Mouse (Mus musculus) heart, adult 2 months (tissue): Measurements from ENCODE around the gene Gm40193.

Experiments used
- CTCF ChIP-seq: fragments of 200-600 bp; IDR thresholded peaks from 2 replicates; pipeline ENCODE4 v1.8.1; 2022; ENCODE audit warnings: antibody characterized with exemption, mild to moderate bottlenecking, moderate library complexity
- EP300 ChIP-seq: fragments of 200-500 bp; IDR thresholded peaks from 2 replicates; pipeline ENCODE4 v1.6.1; 2011; ENCODE audit warnings: low read depth, low read length, control low read depth; ENCODE audit not compliant: insufficient read depth
- POLR2A ChIP-seq: fragments of 200-500 bp; IDR thresholded peaks from 2 replicates; pipeline ENCODE4 v1.6.1; 2011; ENCODE audit warnings: mild to moderate bottlenecking, low read depth, low read length, control low read depth; ENCODE audit not compliant: insufficient read depth

GRCm38 (mm10) chr11:70525184-70525678 is 7.5 kb downstream of the Gm40193 start, which contains the start of gene Psmb6:
- TF ChIP-seq CTCF (no peak), POLR2A (peak; percentile 95), EP300 (peak; percentile 61; the same call in 1 of the 2 replicates)
